Mouse (Mus musculus) MEL (cell line): ENCODE measurements around the gene Ttyh2. TPM values are rescaled to one million over a fixed set of nuclear protein-coding genes. Genes with fewer than 3 reads are reported as not detected.

Experiments
- DNase-seq: peaks from one replicate; pipeline ENCODE4 v3.0.0; 2011; ENCODE audit warnings: low read depth, low spot score
- H3K27ac ChIP-seq: 2 replicates; pipeline ENCODE4 v1.5.1; 2012; ENCODE audit warnings: low read depth, mild to moderate bottlenecking, control low read depth, low read length, moderate library complexity; ENCODE audit not compliant: control insufficient read depth
- H3K27me3 ChIP-seq, 2 experiments: fragments of 150-350 bp in 1 of 2; sonication (generic) in 1 of 2; 2 replicates each; pipeline ENCODE4 v1.6.1; 2012; ENCODE audit warnings: low read length in 2 of 2, mild to moderate bottlenecking in 2 of 2, improper control_type of control experiment in 1 of 2, moderate library complexity in 1 of 2; ENCODE audit not compliant: insufficient read depth in 2 of 2, control insufficient read depth in 1 of 2
- H3K36me3 ChIP-seq, 2 experiments: 2 replicates each; pipeline ENCODE4 v1.6.1; 2012 to 2014; ENCODE audit warnings: low read length in 2 of 2, improper control_type of control experiment in 1 of 2, inconsistent platforms in 1 of 2, mild to moderate bottlenecking in 1 of 2; ENCODE audit not compliant: insufficient read depth in 2 of 2, control insufficient read depth in 1 of 2
- H3K4me1 ChIP-seq, 2 experiments: fragments of 150-350 bp in 1 of 2; sonication (generic) in 1 of 2; 2 replicates each; pipeline ENCODE4 v1.6.1; 2012; ENCODE audit warnings: low read length in 2 of 2, improper control_type of control experiment in 1 of 2, mild to moderate bottlenecking in 1 of 2; ENCODE audit not compliant: insufficient read depth in 2 of 2, control insufficient read depth in 1 of 2
- H3K4me3 ChIP-seq, 2 experiments: fragments of 150-350 bp in 1 of 2; sonication (generic) in 1 of 2; 2 replicates each; pipeline ENCODE4 v1.5.1; 2012; ENCODE audit warnings: low read depth in 2 of 2, low read length in 2 of 2, mild to moderate bottlenecking in 2 of 2, moderate library complexity in 2 of 2, control low read depth in 1 of 2, improper control_type of control experiment in 1 of 2; ENCODE audit not compliant: control insufficient read depth in 1 of 2, insufficient read depth in 1 of 2
- H3K79me2 ChIP-seq: 2 replicates; pipeline ENCODE4 v1.6.1; 2012; ENCODE audit warnings: mild to moderate bottlenecking, low read length, moderate library complexity; ENCODE audit not compliant: control insufficient read depth, poor library complexity, insufficient read depth
- H3K9ac ChIP-seq: 2 replicates; pipeline ENCODE4 v1.6.1; 2012; ENCODE audit warnings: low read depth, mild to moderate bottlenecking, control low read depth, low read length, moderate library complexity; ENCODE audit not compliant: control insufficient read depth, poor library complexity, severe bottlenecking
- H3K9me3 ChIP-seq: fragments of 150-350 bp; sonication (generic); replicated peaks from 2 replicates; pipeline ENCODE4 v1.6.1; 2012; ENCODE audit warnings: mild to moderate bottlenecking, low read length, improper control_type of control experiment, moderate library complexity; ENCODE audit not compliant: insufficient read depth
- BHLHE40 ChIP-seq: IDR thresholded peaks from 2 replicates; pipeline ENCODE4 v1.6.1; 2012; ENCODE audit warnings: low read depth, mild to moderate bottlenecking, inconsistent platforms, low read length, improper control_type of control experiment, borderline replicate concordance
- CHD1 ChIP-seq: IDR thresholded peaks from 2 replicates; pipeline ENCODE4 v1.6.1; 2012; ENCODE audit warnings: low read depth, mild to moderate bottlenecking, inconsistent platforms, low read length, improper control_type of control experiment
- CHD2 ChIP-seq: IDR thresholded peaks from 2 replicates; pipeline ENCODE4 v1.6.1; 2011; ENCODE audit warnings: low read length, improper control_type of control experiment
- E2F4 ChIP-seq: IDR thresholded peaks from 2 replicates; pipeline ENCODE4 v1.6.1; 2011; ENCODE audit warnings: low read depth, low read length, improper control_type of control experiment, borderline replicate concordance
- EP300 ChIP-seq, 2 experiments: IDR thresholded peaks; 2 replicates each; pipeline ENCODE4 v1.6.1; 2011; ENCODE audit warnings: improper control_type of control experiment in 2 of 2, low read length in 2 of 2, low read depth in 1 of 2, mild to moderate bottlenecking in 1 of 2
- ETS1 ChIP-seq: IDR thresholded peaks from 2 replicates; pipeline ENCODE4 v1.6.1; 2012; ENCODE audit warnings: low read depth, mild to moderate bottlenecking, inconsistent platforms, low read length, improper control_type of control experiment, moderate library complexity
- GATA1 ChIP-seq: IDR thresholded peaks from 2 replicates; pipeline ENCODE4 v1.6.1; 2011; ENCODE audit warnings: low read depth, low read length, improper control_type of control experiment
- HCFC1 ChIP-seq: IDR thresholded peaks from 2 replicates; pipeline ENCODE4 v1.6.1; 2012; ENCODE audit warnings: low read depth, mild to moderate bottlenecking, inconsistent platforms, low read length, improper control_type of control experiment, moderate library complexity
- JUND ChIP-seq: IDR thresholded peaks from 2 replicates; pipeline ENCODE4 v1.6.1; 2011; ENCODE audit warnings: low read depth, mild to moderate bottlenecking, improper control_type of control experiment, low read length
- KAT2A ChIP-seq: conservative IDR thresholded peaks from 2 replicates; pipeline ENCODE4 v1.6.1; 2012; ENCODE audit warnings: low read depth, low read length, improper control_type of control experiment, inconsistent platforms
- MAX ChIP-seq: IDR thresholded peaks from 2 replicates; pipeline ENCODE4 v1.6.1; 2011; ENCODE audit warnings: low read length, improper control_type of control experiment
- MAZ ChIP-seq: IDR thresholded peaks from 2 replicates; pipeline ENCODE4 v1.6.1; 2012; ENCODE audit warnings: low read depth, mild to moderate bottlenecking, inconsistent platforms, low read length, improper control_type of control experiment
- MYB ChIP-seq: IDR thresholded peaks from 2 replicates; pipeline ENCODE4 v1.6.1; 2011; ENCODE audit warnings: mild to moderate bottlenecking, low read depth, low read length, improper control_type of control experiment
- MYC ChIP-seq: IDR thresholded peaks from 2 replicates; pipeline ENCODE4 v1.6.1; 2011; ENCODE audit warnings: low read depth, mild to moderate bottlenecking, low read length, improper control_type of control experiment, moderate library complexity
- NELFE ChIP-seq: IDR thresholded peaks from 2 replicates; pipeline ENCODE4 v1.6.1; 2011; ENCODE audit warnings: low read depth, low read length, improper control_type of control experiment
- POLR2A ChIP-seq, 2 experiments: IDR thresholded peaks; 2 replicates each; pipeline ENCODE4 v1.6.1; 2011 to 2012; ENCODE audit warnings: low read length in 2 of 2, mild to moderate bottlenecking in 2 of 2, control low read depth in 1 of 2, improper control_type of control experiment in 1 of 2, low read depth in 1 of 2, moderate library complexity in 1 of 2; ENCODE audit not compliant: control insufficient read depth in 1 of 2, insufficient read depth in 1 of 2, poor library complexity in 1 of 2
- POLR2AphosphoS2 ChIP-seq: IDR thresholded peaks from 2 replicates; pipeline ENCODE4 v1.6.1; 2011; ENCODE audit warnings: low read length, improper control_type of control experiment
- SIN3A ChIP-seq: IDR thresholded peaks from 2 replicates; pipeline ENCODE4 v1.6.1; 2012; ENCODE audit warnings: low read length, improper control_type of control experiment, inconsistent platforms
- UBTF ChIP-seq: IDR thresholded peaks from 2 replicates; pipeline ENCODE4 v1.6.1; 2012; ENCODE audit warnings: low read depth, mild to moderate bottlenecking, inconsistent platforms, low read length, improper control_type of control experiment, moderate library complexity, borderline replicate concordance; ENCODE audit not compliant: insufficient read depth
- USF2 ChIP-seq, 2 experiments: IDR thresholded peaks; 2 replicates each; pipeline ENCODE4 v1.6.1; 2011 to 2012; ENCODE audit warnings: improper control_type of control experiment in 2 of 2, low read length in 2 of 2, borderline replicate concordance in 1 of 2, inconsistent platforms in 1 of 2, low read depth in 1 of 2, mild to moderate bottlenecking in 1 of 2; ENCODE audit not compliant: insufficient read depth in 1 of 2
- ZMIZ1 ChIP-seq: IDR thresholded peaks from 2 replicates; pipeline ENCODE4 v1.6.1; 2012; ENCODE audit warnings: low read depth, mild to moderate bottlenecking, inconsistent platforms, low read length, improper control_type of control experiment, moderate library complexity
- ZNF384 ChIP-seq: IDR thresholded peaks from 2 replicates; pipeline ENCODE4 v1.6.1; 2012; ENCODE audit warnings: low read depth, mild to moderate bottlenecking, inconsistent platforms, low read length, improper control_type of control experiment
- polyA plus RNA-seq, 2 experiments: library from polyadenylated mRNA; stranded (reverse) in 1 of 2; unstranded in 1 of 2; fragments of >175 nt in 1 of 2; fragments of >200 nt in 1 of 2; gene quantifications; 2 replicates each; pipeline versions ENCODE4 v1.2.1 to v1.2.4; 2012; ENCODE audit warnings: low replicate concordance in 2 of 2, low read depth in 1 of 2; ENCODE audit not compliant: insufficient read length in 2 of 2, insufficient read depth in 1 of 2, missing spikeins in 1 of 2
- total RNA-seq: library from RNA; depleted of rRNA; stranded (reverse); fragments of 300-350 nt; gene quantifications from 2 replicates; pipeline ENCODE4 v1.2.3, GENCODE M21; 2012

The Ttyh2 gene
- total and polyA plus RNA-seq, 3 experiments: 7.2 to 9.7 TPM; not detected in 1

GRCm38 (mm10) chr11:114680291-114680690 is 5.1 kb downstream of the Ttyh2 start:
- H3K27ac ChIP-seq: no peak overlapping the region
- DNase-seq: no peak
- no peaks in the 10 kb centered on the region for H3K9me3 ChIP-seq
- TF ChIP-seq HCFC1: no peak
- TF ChIP-seq CHD2: no peak
- TF ChIP-seq GATA1: no peak
- no peak for TF ChIP-seq E2F4
- no peak for TF ChIP-seq EP300 (IDR thresholded peaks at IDR 0.05; ENCODE audit: low read depth in 1 of 2, low read length in 2 of 2)
- no peak for TF ChIP-seq ETS1
- no peak for TF ChIP-seq NELFE
- no peak for TF ChIP-seq BHLHE40
- no peak for TF ChIP-seq MAZ
- H3K79me2 ChIP-seq: no peaks in the 10 kb centered on the region; the same call in 1 of the 2 replicates
- H3K9ac ChIP-seq: no peak overlapping the region
- no peaks in the 10 kb centered on the region for H3K27me3 ChIP-seq
- peaks cover 4 to 18% of the 10 kb centered on the region in 2 experiments for H3K4me1 ChIP-seq
- H3K4me3 ChIP-seq: no peak overlapping the region
- peaks cover 0 to 5% of the 10 kb centered on the region in 2 experiments; a peak in 2 of 4 replicates for H3K36me3 ChIP-seq

- H3K27ac ChIP-seq: no peak overlapping the region
- H3K36me3 ChIP-seq: peaks cover 0 to 5% of the 10 kb centered on the region in 2 experiments; a peak in 2 of 4 replicates
- H3K4me3 ChIP-seq: no peak overlapping the region
- H3K4me1 ChIP-seq: peaks cover 4 to 18% of the 10 kb centered on the region in 2 experiments
- no peak overlapping the region for H3K9ac ChIP-seq
- TF ChIP-seq HCFC1: no peak
- TF ChIP-seq SIN3A: no peak
- no peak for TF ChIP-seq POLR2AphosphoS2
- TF ChIP-seq MYC: no peak
- TF ChIP-seq CHD1: no peak
- no peak for TF ChIP-seq ZNF384
- TF ChIP-seq MYB: no peak
- no peak for TF ChIP-seq USF2 (IDR thresholded peaks at IDR 0.05; ENCODE audit: borderline replicate concordance in 1 of 2, insufficient read depth in 1 of 2, low read depth in 1 of 2, low read length in 2 of 2)
- TF ChIP-seq POLR2A (IDR thresholded peaks at IDR 0.05; ENCODE audit: control insufficient read depth in 1 of 2, insufficient read depth in 1 of 2, low read depth in 1 of 2, low read length in 2 of 2, poor library complexity in 1 of 2): no peak
- TF ChIP-seq UBTF: no peak
- no peak for TF ChIP-seq CHD2
- no peak for TF ChIP-seq KAT2A
- no peak for TF ChIP-seq EP300 (IDR thresholded peaks at IDR 0.05; ENCODE audit: low read depth in 1 of 2, low read length in 2 of 2)
- no peak for TF ChIP-seq JUND
- no peak for TF ChIP-seq ZMIZ1
- TF ChIP-seq MAX: no peak
- no peaks in the 10 kb centered on the region for H3K79me2 ChIP-seq
- no peaks in the 10 kb centered on the region for H3K9me3 ChIP-seq
- DNase-seq: no peak
- H3K27me3 ChIP-seq: no peaks in the 10 kb centered on the region
Measured at GRCm38 (mm10) chr11:114681054-114681453, 5.8 kb downstream of the Ttyh2 start.
